Mouse (Mus musculus): Measurements from ENCODE around the gene Lmnb2. TPM values are rescaled to one million over a fixed set of nuclear protein-coding genes. Genes with fewer than 3 reads are reported as not detected.

The Lmnb2 gene
- 9.5 and 11.3 TPM in 2 replicates for polyA plus RNA-seq (2012; rRNA removed)
- polyA plus RNA-seq (2014; fragmentation: Nextera tagmentation; extraction: Ambion mirVana): 2.8 and 3.2 TPM in 2 replicates

DNA sequence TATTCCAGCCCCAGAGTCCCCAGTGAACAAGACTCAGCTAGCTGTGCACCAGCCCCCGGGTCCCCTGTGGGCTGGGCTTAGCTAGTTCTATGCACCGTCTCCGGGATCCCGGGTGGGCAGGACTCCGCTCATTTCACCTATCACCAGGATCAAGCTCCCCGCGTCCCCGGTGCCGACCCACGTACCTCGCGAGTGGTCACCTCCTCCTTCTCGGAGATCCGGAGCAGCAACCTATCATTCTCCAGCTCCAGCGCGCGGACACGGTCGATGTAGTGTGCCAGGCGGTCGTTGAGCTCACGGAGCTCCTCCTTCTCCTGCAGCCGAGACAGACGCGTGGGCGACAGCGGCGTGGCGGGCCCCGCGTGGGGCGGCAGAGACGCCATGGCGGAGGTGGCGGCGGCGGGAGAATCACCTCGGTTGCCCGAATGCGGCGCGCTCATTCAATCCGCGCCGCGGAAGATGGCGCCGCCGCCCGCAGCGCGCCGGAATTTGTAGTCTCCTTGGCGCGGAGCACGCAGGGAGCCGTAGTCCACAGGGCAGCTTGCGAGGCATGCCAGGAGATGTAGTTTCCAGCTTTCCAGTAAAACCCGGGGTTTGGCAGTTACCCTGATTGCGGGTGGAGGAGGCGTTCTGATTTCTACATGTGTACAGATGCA lies at the start of gene Lmnb2:
Gene Lmnb2, minus strand, starts transcription at position 467 of the 656 bp plus-strand sequence.
- no peaks in the 10 kb centered on the region for H3K9me3 ChIP-seq (ENCODE audit: control insufficient read depth, low read length)

DNA sequence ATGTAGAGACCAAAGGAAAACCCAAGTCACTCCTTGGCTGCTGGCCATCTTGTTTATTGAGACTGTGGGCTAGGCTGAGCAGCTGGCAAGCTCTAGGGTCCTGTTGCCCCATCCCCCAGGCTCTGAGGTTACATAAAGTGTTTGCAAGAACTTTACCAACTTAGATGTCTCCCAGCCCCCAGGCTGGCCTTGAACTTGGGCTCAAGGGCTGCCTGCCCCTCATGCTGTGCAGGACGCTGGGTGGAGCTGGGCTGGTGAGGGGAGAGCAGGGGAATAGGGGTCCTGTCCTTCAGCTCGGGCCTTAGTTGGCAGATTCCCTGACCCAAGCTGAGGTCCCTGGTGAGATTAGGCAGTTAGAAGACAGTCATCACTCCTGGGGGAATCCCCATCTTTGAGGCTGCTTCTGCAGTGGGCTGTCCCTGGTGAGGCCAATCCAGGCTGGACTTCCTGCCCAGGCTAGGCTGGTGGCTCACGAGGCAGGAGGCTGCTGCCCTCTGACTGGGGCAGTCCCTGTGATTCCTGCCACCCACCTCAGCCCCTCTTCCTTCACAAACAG lies 49.1 kb upstream of the Lmnb2 start:
- H3K27ac ChIP-seq: no peak overlapping the region
- 37% methylated on average over 3 of the region's 3 CpGs for WGBS (ENCODE audit: insufficient replicate concordance)

More for the DNA sequence above, at the start of gene Lmnb2:
- H3K9ac ChIP-seq (replicated peaks): peak within 1 kb of the TSS; percentile 57
- TF ChIP-seq EP300 (IDR thresholded peaks at IDR 0.05; ENCODE audit: low read depth) (no peak), CTCF (IDR thresholded peaks at IDR 0.05; ENCODE audit: low read depth) (no peak)
- under 1% methylated on average over 61 of the region's 61 CpGs for WGBS (ENCODE audit: insufficient replicate concordance)
- H3K36me3 ChIP-seq (replicated peaks; ENCODE audit: control insufficient read depth, insufficient read depth, low read depth): no peaks in the 10 kb centered on the region
- H3K27me3 ChIP-seq (ENCODE audit: control insufficient read depth, insufficient read depth, low read length): peaks cover 2% of the 10 kb centered on the region; the same call in 1 of the 2 replicates
- no peak within 1 kb of the TSS for H3K27ac ChIP-seq
- peaks cover 12 to 14% of the 10 kb centered on the region in 2 experiments; a peak in 3 of 4 replicates for H3K4me1 ChIP-seq (replicated peaks; ENCODE audit: control insufficient read depth in 2 of 2, insufficient read depth in 2 of 2, low read length in 1 of 2)
- peak within 1 kb of the TSS; percentile 69 to 74 for H3K4me3 ChIP-seq (ENCODE audit: insufficient read depth in 1 of 2, low read depth in 2 of 2, low read length in 2 of 2)
- no peak for DNase-seq (ENCODE audit: low read depth in 3 of 3, low spot score in 3 of 3)
- ATAC-seq (ENCODE audit: insufficient read depth): peak; percentile 40; the same call in 1 of the 2 replicates
- H3K4me2 ChIP-seq (ENCODE audit: low read depth): peak within 1 kb of the TSS; percentile 79

DNA sequence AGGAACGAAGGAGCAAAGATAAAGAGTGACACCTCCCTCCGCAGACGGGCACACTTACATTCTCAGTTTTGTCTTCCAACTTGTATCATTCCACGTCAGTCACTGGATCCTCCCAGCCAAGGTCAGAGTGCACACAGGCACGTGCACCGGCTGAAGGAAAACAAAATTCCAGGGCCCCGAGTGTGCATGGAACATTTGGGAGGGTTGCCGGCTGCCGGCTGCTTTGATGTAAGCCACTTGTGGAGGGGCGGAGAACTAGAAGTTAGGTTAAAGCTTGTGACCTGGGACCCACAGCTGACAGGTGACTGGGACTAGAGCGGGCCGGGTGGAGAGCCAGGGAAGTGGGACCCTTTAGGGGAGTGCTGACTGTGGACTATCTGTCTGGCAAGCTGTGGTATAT lies 48.3 kb upstream of the Lmnb2 start:
- TF ChIP-seq EP300 (IDR thresholded peaks at IDR 0.05; ENCODE audit: low read depth): no peak
- no peak for TF ChIP-seq CTCF (IDR thresholded peaks at IDR 0.05; ENCODE audit: low read depth)
- Histone ChIP-seq H3K4me2 (ENCODE audit: low read depth) (no peak overlapping the region), H3K9ac (replicated peaks) (no peak overlapping the region), H3K9me3 (ENCODE audit: control insufficient read depth, low read length) (no peaks in the 10 kb centered on the region), H3K4me1 (replicated peaks; ENCODE audit: control insufficient read depth in 2 of 2, insufficient read depth in 2 of 2, low read length in 1 of 2) (peaks cover 0 to 11% of the 10 kb centered on the region in 2 experiments; a peak in 2 of 4 replicates), H3K4me3 (ENCODE audit: insufficient read depth in 1 of 2, low read depth in 2 of 2, low read length in 2 of 2) (no peak overlapping the region), H3K27me3 (ENCODE audit: control insufficient read depth, insufficient read depth, low read length) (no peaks in the 10 kb centered on the region), H3K27ac (no peak overlapping the region), H3K36me3 (replicated peaks; ENCODE audit: control insufficient read depth, insufficient read depth, low read depth) (no peaks in the 10 kb centered on the region)
- WGBS (ENCODE audit: insufficient replicate concordance): 68% methylated on average over 12 of the region's 12 CpGs
- no peak for ATAC-seq (ENCODE audit: insufficient read depth)
- no peak for DNase-seq (ENCODE audit: low read depth in 3 of 3, low spot score in 3 of 3)

More for the DNA sequence above, 49.1 kb upstream of the Lmnb2 start:
- Histone ChIP-seq H3K4me1 (replicated peaks; ENCODE audit: control insufficient read depth in 2 of 2, insufficient read depth in 2 of 2, low read length in 1 of 2) (peaks cover 0 to 8% of the 10 kb centered on the region in 2 experiments; a peak in 2 of 4 replicates), H3K9me3 (ENCODE audit: control insufficient read depth, low read length) (no peaks in the 10 kb centered on the region), H3K27me3 (ENCODE audit: control insufficient read depth, insufficient read depth, low read length) (no peaks in the 10 kb centered on the region), H3K4me3 (ENCODE audit: insufficient read depth in 1 of 2, low read depth in 2 of 2, low read length in 2 of 2) (no peak overlapping the region), H3K9ac (replicated peaks) (no peak overlapping the region), H3K4me2 (ENCODE audit: low read depth) (no peak overlapping the region), H3K36me3 (replicated peaks; ENCODE audit: control insufficient read depth, insufficient read depth, low read depth) (no peaks in the 10 kb centered on the region)
- ATAC-seq (ENCODE audit: insufficient read depth) (no peak), DNase-seq (ENCODE audit: low read depth in 3 of 3, low spot score in 3 of 3) (no peak)
- TF ChIP-seq EP300 (IDR thresholded peaks at IDR 0.05; ENCODE audit: low read depth) (no peak), CTCF (IDR thresholded peaks at IDR 0.05; ENCODE audit: low read depth) (no peak)

DNA sequence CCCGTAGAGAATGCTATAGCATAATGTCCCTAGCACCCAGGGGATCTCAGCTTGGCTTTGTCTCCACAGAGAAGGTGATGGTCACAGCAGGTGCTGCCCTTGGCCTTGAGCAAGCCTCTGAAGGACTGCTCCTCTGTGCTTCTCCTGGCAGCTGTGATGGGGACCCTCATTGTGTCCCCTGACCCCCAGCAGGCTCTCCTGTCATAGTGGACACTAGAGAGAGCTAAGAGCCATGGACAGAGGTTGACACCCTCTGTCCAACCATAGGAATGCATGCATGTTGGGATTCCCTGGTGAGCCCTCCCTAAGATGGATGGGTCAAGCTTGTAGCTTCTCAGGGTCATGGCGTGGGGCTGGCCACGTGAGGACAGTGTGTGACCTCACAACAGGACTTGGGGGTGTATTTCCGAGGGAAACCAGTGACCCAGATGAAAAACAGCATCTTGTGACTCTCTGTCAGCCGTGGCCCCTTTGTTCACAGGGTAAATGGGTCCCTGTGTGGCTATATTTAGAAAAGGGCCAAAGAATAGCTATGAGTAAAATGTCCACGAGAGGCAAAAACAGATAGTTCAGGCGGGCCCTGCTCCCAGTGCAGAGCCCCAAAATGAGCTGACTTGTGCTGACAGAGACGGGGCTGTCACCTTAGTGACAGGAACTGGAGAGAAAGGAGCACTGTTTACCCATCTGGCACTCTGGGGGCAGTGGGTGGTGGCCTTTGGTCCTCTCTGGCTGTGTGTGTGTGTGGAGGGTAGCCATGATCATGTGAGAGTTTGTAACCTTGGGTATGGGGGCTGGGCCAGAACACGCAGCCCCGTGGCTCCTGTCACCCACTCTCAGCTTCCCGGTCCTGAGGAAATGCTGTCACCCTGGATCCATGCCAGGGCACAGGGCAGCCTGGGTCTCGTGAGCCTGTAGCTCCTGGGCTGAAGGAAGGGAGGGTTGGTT lies 45.3 kb upstream of the Lmnb2 start:
- H3K27ac ChIP-seq: no peak overlapping the region; the same call in 1 of the 2 replicates
- DNase-seq (ENCODE audit: low read depth in 3 of 3, low spot score in 3 of 3) (no peak), ATAC-seq (ENCODE audit: insufficient read depth) (peak; percentile 50; the same call in 1 of the 2 replicates)
- H3K4me2 ChIP-seq (ENCODE audit: low read depth): no peak overlapping the region
- TF ChIP-seq CTCF (IDR thresholded peaks at IDR 0.05; ENCODE audit: low read depth) (no peak), EP300 (IDR thresholded peaks at IDR 0.05; ENCODE audit: low read depth) (no peak)
- no peak overlapping the region for H3K4me3 ChIP-seq (ENCODE audit: insufficient read depth in 1 of 2, low read depth in 2 of 2, low read length in 2 of 2)
- no peaks in the 10 kb centered on the region for H3K9me3 ChIP-seq (ENCODE audit: control insufficient read depth, low read length)
- 45% methylated on average over 12 of the region's 12 CpGs for WGBS (ENCODE audit: insufficient replicate concordance)
- H3K9ac ChIP-seq (replicated peaks): no peak overlapping the region
- H3K27me3 ChIP-seq (ENCODE audit: control insufficient read depth, insufficient read depth, low read length): no peaks in the 10 kb centered on the region
- H3K4me1 ChIP-seq (replicated peaks; ENCODE audit: control insufficient read depth in 2 of 2, insufficient read depth in 2 of 2, low read length in 1 of 2): peaks cover 0 to 11% of the 10 kb centered on the region in 2 experiments; a peak in 2 of 4 replicates
- no peaks in the 10 kb centered on the region for H3K36me3 ChIP-seq (replicated peaks; ENCODE audit: control insufficient read depth, insufficient read depth, low read depth)

All from liver, embryonic 14.5 days (tissue).